Mouse (Mus musculus) spleen, adult 2 months (tissue): ENCODE measurements around the gene Nav2. TPM values are rescaled to one million over a fixed set of nuclear protein-coding genes. Genes with fewer than 3 reads are reported as not detected.

Experiments used
- DNase-seq, 2 experiments: peaks; one replicate each; pipeline versions ENCODE4 v3.0.0 to v3.0.0-alpha.2; 2012 to 2021; ENCODE audit warnings: low spot score in 2 of 2, low read depth in 1 of 2
- H3K27ac ChIP-seq: fragments of 200-500 bp; 2 replicates; pipeline ENCODE4 v1.5.1; 2012; ENCODE audit warnings: low read length, inconsistent platforms; ENCODE audit not compliant: insufficient read depth
- H3K27me3 ChIP-seq: fragments of 200-500 bp; 2 replicates; pipeline ENCODE4 v1.6.1; 2012; ENCODE audit warnings: mild to moderate bottlenecking, moderate library complexity, low read length, inconsistent platforms; ENCODE audit not compliant: control insufficient read depth, insufficient read depth
- H3K36me3 ChIP-seq: fragments of 200-500 bp; 2 replicates; pipeline ENCODE4 v1.6.1; 2012; ENCODE audit warnings: mild to moderate bottlenecking, low read length, inconsistent platforms; ENCODE audit not compliant: control insufficient read depth, insufficient read depth
- H3K4me1 ChIP-seq: fragments of 200-500 bp; 2 replicates; pipeline ENCODE4 v1.6.1; 2011; ENCODE audit warnings: inconsistent platforms; ENCODE audit not compliant: control insufficient read depth, insufficient read depth, insufficient read length
- H3K4me3 ChIP-seq: fragments of 200-500 bp; 2 replicates; pipeline ENCODE4 v1.5.1; 2011; ENCODE audit warnings: mild to moderate bottlenecking, inconsistent platforms; ENCODE audit not compliant: insufficient read depth, insufficient read length; ENCODE audit errors: extremely low read depth
- CTCF ChIP-seq: fragments of 200-500 bp; IDR thresholded peaks from 2 replicates; pipeline ENCODE4 v1.5.1; 2011; ENCODE audit warnings: mild to moderate bottlenecking, inconsistent platforms; ENCODE audit not compliant: insufficient read depth, insufficient read length, insufficient replicate concordance; ENCODE audit errors: extremely low read depth
- POLR2A ChIP-seq: fragments of 200-500 bp; IDR thresholded peaks from 2 replicates; pipeline ENCODE4 v1.6.1; 2011; ENCODE audit warnings: low read depth, low read length, inconsistent platforms
- WGBS: fragments of 180-500 bp; shearing (Covaris S2); methylation state at CpG from one replicate; pipeline ENCODE4 v1.1.7; 2018; 5-methylcytosine and 5-hydroxymethylcytosine counted together
- polyA plus RNA-seq: library from polyadenylated mRNA; depleted of rRNA; stranded (reverse); fragments of >200 nt; gene quantifications from 2 replicates; pipeline ENCODE4 v1.2.3, GENCODE M21; 2012

The Nav2 gene
- polyA plus RNA-seq, 1 experiment = 3.5 TPM

DNA sequence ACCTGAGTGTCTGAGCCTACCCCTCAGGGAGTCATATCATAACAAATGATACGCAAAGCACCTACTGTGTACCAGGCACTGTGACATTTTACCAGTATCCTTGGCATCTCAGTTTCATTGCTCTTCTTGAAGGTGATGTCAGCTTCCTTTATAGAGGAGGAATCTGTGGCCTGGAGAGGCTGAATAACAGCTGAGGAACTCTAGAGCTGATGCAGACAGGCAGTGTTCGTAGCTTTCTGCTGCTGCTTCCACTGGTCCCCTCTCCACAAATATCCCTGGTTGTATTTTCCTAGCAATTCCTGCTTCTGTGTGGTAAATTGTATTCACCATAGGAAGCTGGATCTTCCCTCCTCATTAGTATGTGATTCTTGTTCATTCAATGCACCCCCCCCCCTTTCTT is 462.8 kb downstream of the Nav2 start:
- peaks cover 4% of the 10 kb centered on the region; the same call in 1 of the 2 replicates for H3K4me1 ChIP-seq
- 90% methylated on average over 2 of the region's 2 CpGs for WGBS
- no peak overlapping the region for H3K27ac ChIP-seq
- TF ChIP-seq CTCF (no peak), POLR2A (no peak)
- H3K4me3 ChIP-seq = no peak overlapping the region
- H3K36me3 ChIP-seq = no peaks in the 10 kb centered on the region
- no peaks in the 10 kb centered on the region for H3K27me3 ChIP-seq
- DNase-seq = no peak

DNA sequence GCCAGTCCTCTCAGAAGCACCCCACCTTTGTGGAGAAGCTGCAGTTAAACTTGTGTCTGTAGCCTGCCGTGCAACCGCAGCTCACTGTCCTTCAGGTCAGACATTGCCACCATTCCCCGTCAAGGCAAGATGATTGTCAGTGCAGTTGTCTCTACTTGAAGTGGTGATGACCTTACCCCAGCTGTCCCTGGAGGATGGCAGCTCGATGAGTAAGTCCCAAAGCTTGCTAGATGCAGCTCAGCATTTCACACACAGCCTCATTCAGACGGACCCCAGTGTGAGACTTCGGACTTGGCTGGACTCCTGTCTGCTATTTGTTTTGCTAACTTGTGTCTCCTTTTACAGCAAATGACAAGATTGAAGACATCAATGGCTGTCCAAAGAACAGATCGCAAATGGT is 463.5 kb downstream of the Nav2 start:
- Histone ChIP-seq H3K36me3 (no peaks in the 10 kb centered on the region), H3K4me1 (peaks cover 4% of the 10 kb centered on the region; the same call in 1 of the 2 replicates), H3K4me3 (no peak overlapping the region), H3K27ac (no peak overlapping the region), H3K27me3 (no peaks in the 10 kb centered on the region)
- 86% methylated on average over 7 of the region's 7 CpGs for WGBS
- DNase-seq = no peak
- TF ChIP-seq POLR2A (no peak), CTCF (no peak)

DNA sequence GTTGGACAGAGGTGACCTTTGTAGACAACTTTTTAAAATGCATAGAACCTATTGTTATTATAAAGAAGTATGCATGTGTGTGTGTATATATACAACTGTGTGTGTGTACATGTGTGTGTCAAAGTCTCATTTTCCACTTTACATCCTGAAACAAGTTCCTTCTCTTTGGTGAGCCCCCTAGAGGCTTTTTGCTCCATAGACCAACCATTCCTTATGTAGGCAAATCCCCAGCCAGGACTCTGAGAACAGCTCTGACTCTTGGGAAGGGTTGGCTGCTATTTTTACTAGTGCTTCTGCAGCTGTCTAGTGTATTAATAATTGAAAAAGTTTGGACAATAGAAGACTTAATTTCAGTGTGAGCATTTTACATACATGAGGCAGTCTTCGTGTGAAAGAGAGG is 464.7 kb downstream of the Nav2 start:
- H3K27me3 ChIP-seq = no peaks in the 10 kb centered on the region
- WGBS = 78% methylated on average over 1 of the region's 1 CpGs
- no peak for TF ChIP-seq CTCF
- no peak for TF ChIP-seq POLR2A

DNA sequence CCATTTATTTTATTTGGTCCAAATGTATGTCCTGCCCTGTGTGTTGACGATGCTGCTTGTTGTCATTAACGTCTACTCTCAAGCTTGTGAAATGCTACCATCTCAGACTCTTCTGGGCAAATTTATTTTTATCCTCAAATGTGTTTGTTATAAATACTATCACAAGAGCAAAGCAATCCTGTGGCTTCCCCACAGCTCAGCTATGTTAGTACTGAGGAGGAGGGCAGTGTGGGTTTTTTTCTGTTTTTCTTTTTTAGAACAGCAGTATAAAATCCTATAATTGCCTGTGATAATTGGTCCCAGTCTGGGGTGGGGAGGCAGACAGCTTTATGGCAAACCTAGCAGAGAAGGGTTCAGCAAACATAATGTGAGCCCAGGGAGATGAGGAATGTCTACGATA is 465.1 kb downstream of the Nav2 start:
- H3K27me3 ChIP-seq = no peaks in the 10 kb centered on the region
- no peak for TF ChIP-seq POLR2A
- no peak for TF ChIP-seq CTCF
- H3K27ac ChIP-seq = no peak overlapping the region
- H3K36me3 ChIP-seq = no peaks in the 10 kb centered on the region
- DNase-seq = no peak
- 86% methylated on average over 3 of the region's 3 CpGs for WGBS
- no peak overlapping the region for H3K4me3 ChIP-seq
- H3K4me1 ChIP-seq = no peaks in the 10 kb centered on the region

More for the DNA sequence above, 464.7 kb downstream of the Nav2 start:
- H3K27ac ChIP-seq = no peak overlapping the region
- H3K4me1 ChIP-seq = no peaks in the 10 kb centered on the region
- H3K36me3 ChIP-seq = no peaks in the 10 kb centered on the region
- DNase-seq = no peak
- H3K4me3 ChIP-seq = no peak overlapping the region

DNA sequence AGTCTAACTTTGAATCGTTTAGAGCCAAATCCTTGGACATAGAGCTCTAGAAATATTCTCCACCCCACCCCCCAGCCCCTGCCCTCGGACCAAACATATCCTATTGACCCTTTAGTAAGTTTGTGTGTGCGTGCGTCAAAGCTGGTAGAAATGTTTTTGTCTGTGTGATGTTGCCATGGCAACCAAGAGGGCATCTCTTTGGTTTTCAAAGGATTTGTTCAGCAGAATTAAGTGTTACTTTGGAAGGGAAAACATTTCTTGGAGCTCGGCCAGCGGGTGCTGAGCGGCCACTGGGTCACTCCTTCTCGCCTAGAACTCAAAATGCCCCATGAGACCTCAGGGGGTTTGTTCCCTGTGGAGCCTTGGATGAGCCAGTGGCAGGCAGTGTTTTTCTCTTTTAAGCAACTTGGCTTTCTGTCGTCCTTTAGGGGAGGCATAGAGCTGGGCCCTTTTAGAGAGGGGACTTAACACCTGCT is 467.0 kb downstream of the Nav2 start:
- no peak overlapping the region for H3K27ac ChIP-seq
- 76% methylated on average over 9 of the region's 9 CpGs for WGBS
- no peak overlapping the region for H3K4me3 ChIP-seq
- TF ChIP-seq CTCF (no peak), POLR2A (no peak)
- H3K4me1 ChIP-seq = no peaks in the 10 kb centered on the region
- no peak for DNase-seq
- H3K36me3 ChIP-seq = no peaks in the 10 kb centered on the region
- H3K27me3 ChIP-seq = no peaks in the 10 kb centered on the region

DNA sequence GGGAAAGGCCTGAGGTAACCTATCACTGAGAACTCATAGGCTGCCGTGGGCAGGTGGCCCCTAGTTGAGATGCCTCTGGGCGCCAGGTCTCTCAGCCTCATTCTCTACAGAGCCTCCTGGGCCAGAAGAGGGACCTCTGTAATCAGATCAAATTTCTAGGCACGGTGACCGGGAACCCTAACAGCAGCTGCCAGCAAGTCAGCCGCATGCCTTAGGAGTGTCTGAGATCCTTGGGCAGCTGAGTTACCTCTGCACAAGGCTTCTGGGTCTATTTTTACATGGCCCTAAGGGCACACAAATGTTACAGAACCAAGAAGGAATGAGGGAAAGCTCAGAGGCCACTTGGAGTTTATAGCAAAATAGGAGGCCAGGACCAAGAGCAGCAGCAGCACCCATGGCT is 470.1 kb downstream of the Nav2 start:
- H3K27me3 ChIP-seq = no peaks in the 10 kb centered on the region
- TF ChIP-seq POLR2A (no peak), CTCF (no peak)
- DNase-seq = no peak
- WGBS = 88% methylated on average over 5 of the region's 5 CpGs
- no peak overlapping the region for H3K27ac ChIP-seq
- no peaks in the 10 kb centered on the region for H3K36me3 ChIP-seq
- H3K4me3 ChIP-seq = no peak overlapping the region
- H3K4me1 ChIP-seq = no peaks in the 10 kb centered on the region

DNA sequence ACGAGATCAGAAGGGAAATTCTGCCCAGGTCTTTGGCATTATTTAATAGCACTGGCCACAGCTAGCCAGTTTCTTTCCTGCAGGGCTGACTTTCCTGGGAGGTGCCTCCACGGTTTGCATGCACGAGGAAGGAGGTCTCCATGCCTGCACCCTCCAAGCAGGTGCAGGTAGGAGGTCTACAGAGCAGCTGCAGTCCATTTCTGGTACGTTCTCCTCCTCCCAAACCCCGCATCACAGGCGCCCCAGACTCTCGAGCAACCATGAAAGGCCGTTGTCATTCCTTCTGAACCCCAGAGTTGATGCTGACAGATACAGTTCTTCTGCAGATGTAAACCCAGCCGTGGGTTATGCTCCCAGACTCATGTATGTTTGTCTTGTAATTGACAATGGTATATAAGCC is 472.4 kb downstream of the Nav2 start:
- 81% methylated on average over 9 of the region's 9 CpGs for WGBS
- DNase-seq = no peak
- TF ChIP-seq CTCF (no peak), POLR2A (no peak)

More for the DNA sequence above, 472.4 kb downstream of the Nav2 start:
- Histone ChIP-seq H3K4me3 (no peak overlapping the region), H3K36me3 (no peaks in the 10 kb centered on the region), H3K4me1 (no peaks in the 10 kb centered on the region), H3K27me3 (no peaks in the 10 kb centered on the region), H3K27ac (no peak overlapping the region)
